Mouse (Mus musculus) kidney, adult 2 months (tissue): Measurements from ENCODE around the gene Pxylp1. TPM values are rescaled to one million over a fixed set of nuclear protein-coding genes. Genes with fewer than 3 reads are reported as not detected.
A peak's percentile ranks its signal among the peaks of the same experiment; 100 is the strongest.

Source experiments
- DNase-seq: peaks from one replicate; pipeline ENCODE4 v3.0.0; 2021
- H3K27ac ChIP-seq: fragments of 200-500 bp; 2 replicates; pipeline ENCODE4 v1.5.1; 2012; ENCODE audit warnings: low read depth, low read length, control low read depth, inconsistent platforms; ENCODE audit not compliant: insufficient read depth
- H3K27me3 ChIP-seq: fragments of 200-500 bp; replicated peaks from 2 replicates; pipeline ENCODE4 v1.6.1; 2012; ENCODE audit warnings: mild to moderate bottlenecking, moderate library complexity, low read length, inconsistent platforms; ENCODE audit not compliant: control insufficient read depth, insufficient read depth
- H3K36me3 ChIP-seq: fragments of 200-500 bp; 2 replicates; pipeline ENCODE4 v1.6.1; 2012; ENCODE audit warnings: mild to moderate bottlenecking, moderate library complexity, low read length, inconsistent platforms; ENCODE audit not compliant: control insufficient read depth, insufficient read depth
- H3K4me1 ChIP-seq: fragments of 200-500 bp; 2 replicates; pipeline ENCODE4 v1.6.1; 2011; ENCODE audit warnings: low read length; ENCODE audit not compliant: control insufficient read depth, insufficient read depth
- H3K4me3 ChIP-seq: fragments of 200-500 bp; 2 replicates; pipeline ENCODE4 v1.5.1; 2011; ENCODE audit warnings: mild to moderate bottlenecking, low read depth, low read length, control low read depth; ENCODE audit not compliant: insufficient read depth
- CTCF ChIP-seq: fragments of 200-500 bp; conservative IDR thresholded peaks from 2 replicates; pipeline ENCODE4 v1.5.1; 2011; ENCODE audit warnings: low read depth, mild to moderate bottlenecking, control low read depth, low read length, moderate library complexity, mixed read lengths; ENCODE audit not compliant: insufficient read depth, insufficient read length
- POLR2A ChIP-seq: fragments of 200-500 bp; IDR thresholded peaks from one replicate; pipeline ENCODE4 v1.6.1; 2011; ENCODE audit warnings: low read depth, low read length, control low read depth
- WGBS: fragments of 180-500 bp; shearing (Covaris S2); methylation state at CpG from one replicate; pipeline ENCODE4 v1.1.7; 2018; 5-methylcytosine and 5-hydroxymethylcytosine counted together
- polyA plus RNA-seq: library from polyadenylated mRNA; depleted of rRNA; stranded (reverse); fragments of >200 nt; gene quantifications from 2 replicates; pipeline ENCODE4 v1.2.3, GENCODE M21; 2012

The Pxylp1 gene
- polyA plus RNA-seq, 1 experiment = 7.6 TPM

GRCm38 (mm10) chr9:96800131-96800825 is 92.2 kb downstream of the Pxylp1 start:
- Histone ChIP-seq H3K36me3 (no peaks in the 10 kb centered on the region), H3K27ac (no peak overlapping the region), H3K4me3 (no peak overlapping the region), H3K4me1 (no peaks in the 10 kb centered on the region; the same call in 1 of the 2 replicates), H3K27me3 (no peaks in the 10 kb centered on the region)
- TF ChIP-seq POLR2A (no peak), CTCF (no peak)
- no peak for DNase-seq
- WGBS = 15% methylated on average over 5 of the region's 5 CpGs

- DNase-seq = peak; percentile 28
- H3K36me3 ChIP-seq = no peaks in the 10 kb centered on the region
- no peak overlapping the region for H3K4me3 ChIP-seq
- 76% methylated on average over 3 of the region's 3 CpGs for WGBS
- TF ChIP-seq CTCF = no peak
- TF ChIP-seq POLR2A = no peak
- H3K27me3 ChIP-seq = no peaks in the 10 kb centered on the region
- H3K27ac ChIP-seq = no peak overlapping the region
- H3K4me1 ChIP-seq = no peaks in the 10 kb centered on the region; the same call in 1 of the 2 replicates
Measured at GRCm38 (mm10) chr9:96797311-96797710, 95.2 kb downstream of the Pxylp1 start.

GRCm38 (mm10) chr9:96795399-96795928 is 97.0 kb downstream of the Pxylp1 start:
- H3K27ac ChIP-seq = no peak overlapping the region
- TF ChIP-seq CTCF (no peak), POLR2A (no peak)
- H3K4me3 ChIP-seq = peak overlapping the region; percentile 31
- H3K27me3 ChIP-seq = no peaks in the 10 kb centered on the region
- DNase-seq = peak; percentile 29
- no peaks in the 10 kb centered on the region for H3K36me3 ChIP-seq
- WGBS = 18% methylated on average over 10 of the region's 10 CpGs
- H3K4me1 ChIP-seq = no peaks in the 10 kb centered on the region; the same call in 1 of the 2 replicates

- no peak overlapping the region for H3K27ac ChIP-seq
- TF ChIP-seq POLR2A (no peak), CTCF (no peak)
- WGBS = 92% methylated on average over 2 of the region's 2 CpGs
- H3K27me3 ChIP-seq = no peaks in the 10 kb centered on the region
- no peaks in the 10 kb centered on the region for H3K36me3 ChIP-seq
- no peak for DNase-seq
- H3K4me1 ChIP-seq = no peaks in the 10 kb centered on the region
- H3K4me3 ChIP-seq = no peak overlapping the region
Measured at GRCm38 (mm10) chr9:96794601-96795000, 97.9 kb downstream of the Pxylp1 start.

GRCm38 (mm10) chr9:96792543-96792942 is 99.9 kb downstream of the Pxylp1 start:
- DNase-seq = no peak

GRCm38 (mm10) chr9:96790389-96791007 is 102.0 kb downstream of the Pxylp1 start:
- TF ChIP-seq CTCF (peak; percentile 46), POLR2A (no peak)
- Histone ChIP-seq H3K4me1 (peaks cover 19% of the 10 kb centered on the region), H3K4me3 (no peak overlapping the region), H3K27ac (no peak overlapping the region), H3K36me3 (no peaks in the 10 kb centered on the region), H3K27me3 (no peaks in the 10 kb centered on the region)
- 66% methylated on average over 4 of the region's 4 CpGs for WGBS
- no peak for DNase-seq

More at GRCm38 (mm10) chr9:96792543-96792942, 99.9 kb downstream of the Pxylp1 start:
- WGBS = 75% methylated on average over 2 of the region's 2 CpGs
- H3K4me1 ChIP-seq = peaks cover 7% of the 10 kb centered on the region; the same call in 1 of the 2 replicates
- no peak overlapping the region for H3K4me3 ChIP-seq
- H3K27ac ChIP-seq = no peak overlapping the region
- H3K27me3 ChIP-seq = no peaks in the 10 kb centered on the region
- no peaks in the 10 kb centered on the region for H3K36me3 ChIP-seq
- TF ChIP-seq POLR2A = no peak
- TF ChIP-seq CTCF = no peak

- DNase-seq = no peak
Measured at GRCm38 (mm10) chr9:96789906-96790305, 102.6 kb downstream of the Pxylp1 start.

More at GRCm38 (mm10) chr9:96789906-96790305, 102.6 kb downstream of the Pxylp1 start:
- no peak for TF ChIP-seq CTCF
- no peak for TF ChIP-seq POLR2A
- H3K36me3 ChIP-seq = no peaks in the 10 kb centered on the region
- WGBS = 80% methylated on average over 3 of the region's 3 CpGs
- H3K4me1 ChIP-seq = peaks cover 23% of the 10 kb centered on the region
- H3K4me3 ChIP-seq = no peak overlapping the region
- H3K27me3 ChIP-seq = no peaks in the 10 kb centered on the region
- H3K27ac ChIP-seq = no peak overlapping the region
